Mouse (Mus musculus) MEL (cell line): ENCODE results near the gene Fermt3. TPM values are rescaled to one million over a fixed set of nuclear protein-coding genes. Genes with fewer than 3 reads are reported as not detected.

Source experiments
- DNase-seq: peaks from one replicate; pipeline ENCODE4 v3.0.0; 2011; ENCODE audit warnings: low read depth, low spot score
- H3K27ac ChIP-seq: 2 replicates; pipeline ENCODE4 v1.5.1; 2012; ENCODE audit warnings: low read depth, mild to moderate bottlenecking, control low read depth, low read length, moderate library complexity; ENCODE audit not compliant: control insufficient read depth
- H3K27me3 ChIP-seq, 2 experiments: fragments of 150-350 bp in 1 of 2; sonication (generic) in 1 of 2; 2 replicates each; pipeline ENCODE4 v1.6.1; 2012; ENCODE audit warnings: low read length in 2 of 2, mild to moderate bottlenecking in 2 of 2, improper control_type of control experiment in 1 of 2, moderate library complexity in 1 of 2; ENCODE audit not compliant: insufficient read depth in 2 of 2, control insufficient read depth in 1 of 2
- H3K36me3 ChIP-seq, 2 experiments: 2 replicates each; pipeline ENCODE4 v1.6.1; 2012 to 2014; ENCODE audit warnings: low read length in 2 of 2, improper control_type of control experiment in 1 of 2, inconsistent platforms in 1 of 2, mild to moderate bottlenecking in 1 of 2; ENCODE audit not compliant: insufficient read depth in 2 of 2, control insufficient read depth in 1 of 2
- H3K4me1 ChIP-seq, 2 experiments: fragments of 150-350 bp in 1 of 2; sonication (generic) in 1 of 2; 2 replicates each; pipeline ENCODE4 v1.6.1; 2012; ENCODE audit warnings: low read length in 2 of 2, improper control_type of control experiment in 1 of 2, mild to moderate bottlenecking in 1 of 2; ENCODE audit not compliant: insufficient read depth in 2 of 2, control insufficient read depth in 1 of 2
- H3K4me3 ChIP-seq, 2 experiments: fragments of 150-350 bp in 1 of 2; sonication (generic) in 1 of 2; 2 replicates each; pipeline ENCODE4 v1.5.1; 2012; ENCODE audit warnings: low read depth in 2 of 2, low read length in 2 of 2, mild to moderate bottlenecking in 2 of 2, moderate library complexity in 2 of 2, control low read depth in 1 of 2, improper control_type of control experiment in 1 of 2; ENCODE audit not compliant: control insufficient read depth in 1 of 2, insufficient read depth in 1 of 2
- H3K79me2 ChIP-seq: 2 replicates; pipeline ENCODE4 v1.6.1; 2012; ENCODE audit warnings: mild to moderate bottlenecking, low read length, moderate library complexity; ENCODE audit not compliant: control insufficient read depth, poor library complexity, insufficient read depth
- H3K9ac ChIP-seq: 2 replicates; pipeline ENCODE4 v1.6.1; 2012; ENCODE audit warnings: low read depth, mild to moderate bottlenecking, control low read depth, low read length, moderate library complexity; ENCODE audit not compliant: control insufficient read depth, poor library complexity, severe bottlenecking
- H3K9me3 ChIP-seq: fragments of 150-350 bp; sonication (generic); replicated peaks from 2 replicates; pipeline ENCODE4 v1.6.1; 2012; ENCODE audit warnings: mild to moderate bottlenecking, low read length, improper control_type of control experiment, moderate library complexity; ENCODE audit not compliant: insufficient read depth
- BHLHE40 ChIP-seq: IDR thresholded peaks from 2 replicates; pipeline ENCODE4 v1.6.1; 2012; ENCODE audit warnings: low read depth, mild to moderate bottlenecking, inconsistent platforms, low read length, improper control_type of control experiment, borderline replicate concordance
- CHD1 ChIP-seq: IDR thresholded peaks from 2 replicates; pipeline ENCODE4 v1.6.1; 2012; ENCODE audit warnings: low read depth, mild to moderate bottlenecking, inconsistent platforms, low read length, improper control_type of control experiment
- CTCF ChIP-seq, 3 experiments: IDR thresholded peaks in 2 of 3; conservative IDR thresholded peaks in 1 of 3; 2 replicates each; pipeline ENCODE4 v1.5.1; 2011 to 2012; ENCODE audit warnings: low read length in 3 of 3, low read depth in 2 of 3, mild to moderate bottlenecking in 2 of 3, improper control_type of control experiment in 1 of 3, inconsistent platforms in 1 of 3, mixed read lengths in 1 of 3, moderate library complexity in 1 of 3; ENCODE audit not compliant: control insufficient read depth in 1 of 3, insufficient read depth in 1 of 3, poor library complexity in 1 of 3, severe bottlenecking in 1 of 3
- EP300 ChIP-seq, 2 experiments: IDR thresholded peaks; 2 replicates each; pipeline ENCODE4 v1.6.1; 2011; ENCODE audit warnings: improper control_type of control experiment in 2 of 2, low read length in 2 of 2, low read depth in 1 of 2, mild to moderate bottlenecking in 1 of 2
- ETS1 ChIP-seq: IDR thresholded peaks from 2 replicates; pipeline ENCODE4 v1.6.1; 2012; ENCODE audit warnings: low read depth, mild to moderate bottlenecking, inconsistent platforms, low read length, improper control_type of control experiment, moderate library complexity
- HCFC1 ChIP-seq: IDR thresholded peaks from 2 replicates; pipeline ENCODE4 v1.6.1; 2012; ENCODE audit warnings: low read depth, mild to moderate bottlenecking, inconsistent platforms, low read length, improper control_type of control experiment, moderate library complexity
- JUND ChIP-seq: IDR thresholded peaks from 2 replicates; pipeline ENCODE4 v1.6.1; 2011; ENCODE audit warnings: low read depth, mild to moderate bottlenecking, improper control_type of control experiment, low read length
- KAT2A ChIP-seq: conservative IDR thresholded peaks from 2 replicates; pipeline ENCODE4 v1.6.1; 2012; ENCODE audit warnings: low read depth, low read length, improper control_type of control experiment, inconsistent platforms
- MAFK ChIP-seq: IDR thresholded peaks from 2 replicates; pipeline ENCODE4 v1.6.1; 2011; ENCODE audit warnings: low read depth, mild to moderate bottlenecking, low read length, improper control_type of control experiment, borderline replicate concordance
- MAX ChIP-seq: IDR thresholded peaks from 2 replicates; pipeline ENCODE4 v1.6.1; 2011; ENCODE audit warnings: low read length, improper control_type of control experiment
- POLR2AphosphoS5 ChIP-seq: IDR thresholded peaks from 2 replicates; pipeline ENCODE4 v1.6.1; 2012; ENCODE audit warnings: low read depth, borderline replicate concordance, mild to moderate bottlenecking, inconsistent platforms, low read length, moderate library complexity, mixed read lengths
- RAD21 ChIP-seq: IDR thresholded peaks from 2 replicates; pipeline ENCODE4 v1.6.1; 2011; ENCODE audit warnings: mild to moderate bottlenecking, low read depth, low read length, improper control_type of control experiment
- RCOR1 ChIP-seq: IDR thresholded peaks from 2 replicates; pipeline ENCODE4 v1.6.1; 2012; ENCODE audit warnings: low read depth, mild to moderate bottlenecking, inconsistent platforms, low read length, improper control_type of control experiment
- SMC3 ChIP-seq: IDR thresholded peaks from 2 replicates; pipeline ENCODE4 v1.6.1; 2011; ENCODE audit warnings: low read depth, low read length, improper control_type of control experiment
- TCF12 ChIP-seq: IDR thresholded peaks from 2 replicates; pipeline ENCODE4 v1.6.1; 2014; ENCODE audit warnings: low read depth, mild to moderate bottlenecking, inconsistent platforms, low read length, improper control_type of control experiment, moderate library complexity
- ZKSCAN1 ChIP-seq: IDR thresholded peaks from 2 replicates; pipeline ENCODE4 v1.6.1; 2012; ENCODE audit warnings: low read depth, mild to moderate bottlenecking, inconsistent platforms, low read length, improper control_type of control experiment, moderate library complexity
- ZNF384 ChIP-seq: IDR thresholded peaks from 2 replicates; pipeline ENCODE4 v1.6.1; 2012; ENCODE audit warnings: low read depth, mild to moderate bottlenecking, inconsistent platforms, low read length, improper control_type of control experiment
- polyA plus RNA-seq, 2 experiments: library from polyadenylated mRNA; stranded (reverse) in 1 of 2; unstranded in 1 of 2; fragments of >175 nt in 1 of 2; fragments of >200 nt in 1 of 2; gene quantifications; 2 replicates each; pipeline versions ENCODE4 v1.2.1 to v1.2.4; 2012; ENCODE audit warnings: low replicate concordance in 2 of 2, low read depth in 1 of 2; ENCODE audit not compliant: insufficient read length in 2 of 2, insufficient read depth in 1 of 2, missing spikeins in 1 of 2
- total RNA-seq: library from RNA; depleted of rRNA; stranded (reverse); fragments of 300-350 nt; gene quantifications from 2 replicates; pipeline ENCODE4 v1.2.3, GENCODE M21; 2012

Fermt3 gene
- total and polyA plus RNA-seq, 3 experiments = 244 to 329 (median 327) TPM

DNA sequence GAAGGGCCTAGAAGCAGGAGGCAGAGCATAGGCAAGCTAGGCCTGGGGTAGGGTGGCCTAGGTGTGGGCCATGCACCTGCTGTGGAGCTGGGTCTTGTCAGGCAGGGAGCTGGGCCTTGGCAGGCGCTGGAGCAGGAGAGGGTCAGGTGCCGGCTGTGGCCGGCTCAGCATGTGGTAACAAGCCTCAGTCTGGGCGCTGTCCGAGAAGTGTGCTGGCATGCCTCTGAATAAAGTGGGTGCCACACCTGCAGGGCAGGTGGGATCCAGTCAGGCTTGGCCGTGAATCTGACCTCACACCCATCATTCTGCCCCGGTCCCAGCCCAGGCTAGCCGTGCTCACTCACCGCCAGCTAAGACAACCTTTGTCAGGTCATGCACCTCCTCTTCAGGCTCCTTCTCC lies 5.3 kb downstream of the Fermt3 start:
- no peaks in the 10 kb centered on the region for H3K27me3 ChIP-seq
- H3K4me1 ChIP-seq = peaks cover 4 to 16% of the 10 kb centered on the region in 2 experiments
- no peak for DNase-seq
- no peak overlapping the region for H3K4me3 ChIP-seq
- H3K9ac ChIP-seq = no peak overlapping the region
- peaks cover 15 to 19% of the 10 kb centered on the region in 2 experiments for H3K36me3 ChIP-seq
- peaks cover 24% of the 10 kb centered on the region for H3K79me2 ChIP-seq
- TF ChIP-seq MAFK (no peak), POLR2AphosphoS5 (no peak), ZKSCAN1 (no peak), HCFC1 (no peak)
- no peak overlapping the region for H3K27ac ChIP-seq
- no peaks in the 10 kb centered on the region for H3K9me3 ChIP-seq

GRCm38 (mm10) chr19:7012426-7012825 lies 6.8 kb downstream of the Fermt3 start:
- no peak for DNase-seq
- Histone ChIP-seq H3K4me3 (no peak overlapping the region), H3K9me3 (no peaks in the 10 kb centered on the region), H3K4me1 (peaks cover 3 to 11% of the 10 kb centered on the region in 2 experiments), H3K27ac (no peak overlapping the region), H3K36me3 (peaks cover 14 to 15% of the 10 kb centered on the region in 2 experiments), H3K79me2 (peaks cover 14% of the 10 kb centered on the region), H3K27me3 (no peaks in the 10 kb centered on the region), H3K9ac (no peak overlapping the region)
- TF ChIP-seq MAX (no peak), BHLHE40 (no peak), RCOR1 (no peak), TCF12 (no peak), SMC3 (no peak), CHD1 (no peak), RAD21 (no peak), KAT2A (no peak), EP300 (IDR thresholded peaks at IDR 0.05; ENCODE audit: low read depth in 1 of 2, low read length in 2 of 2) (no peak), HCFC1 (no peak), CTCF (IDR thresholded peaks at IDR 0.05 in 2 of 3, conservative IDR thresholded peaks at IDR 0.05 in 1 of 3; ENCODE audit: control insufficient read depth in 1 of 3, insufficient read depth in 1 of 3, low read depth in 2 of 3, low read length in 3 of 3, poor library complexity in 1 of 3, severe bottlenecking in 1 of 3) (no peak), JUND (no peak), ETS1 (no peak), ZNF384 (no peak)
